Mouse (Mus musculus) hindbrain, embryonic 12.5 days (tissue): ENCODE measurements around the gene Eml1. TPM values are rescaled to one million over a fixed set of nuclear protein-coding genes. Genes with fewer than 3 reads are reported as not detected.

Source experiments
- ATAC-seq: fragments of 200-750 bp; cut with Nextera tagmentation; 2 replicates; pipeline ENCODE4 v1.8.0; 2017; ENCODE audit warnings: moderate TSS enrichment; ENCODE audit not compliant: low FRiP score
- H3K27ac ChIP-seq: fragments of 300-500 bp; sonication (generic); 2 replicates; pipeline ENCODE4 v1.5.1; 2016; ENCODE audit warnings: mild to moderate bottlenecking
- H3K27me3 ChIP-seq: fragments of 300-500 bp; sonication (generic); 2 replicates; pipeline ENCODE4 v1.6.1; 2016; ENCODE audit warnings: mild to moderate bottlenecking
- H3K36me3 ChIP-seq: fragments of 300-500 bp; sonication (generic); 2 replicates; pipeline ENCODE4 v1.6.1; 2016; ENCODE audit warnings: mild to moderate bottlenecking
- H3K4me1 ChIP-seq: fragments of 300-500 bp; sonication (generic); 2 replicates; pipeline ENCODE4 v1.6.1; 2016
- H3K4me2 ChIP-seq: fragments of 300-500 bp; sonication (generic); replicated peaks from 2 replicates; pipeline ENCODE4 v1.6.1; 2016; ENCODE audit warnings: mild to moderate bottlenecking
- H3K4me3 ChIP-seq: fragments of 300-500 bp; sonication (generic); 2 replicates; pipeline ENCODE4 v1.5.1; 2016; ENCODE audit warnings: mild to moderate bottlenecking
- H3K9ac ChIP-seq: fragments of 300-500 bp; sonication (generic); 2 replicates; pipeline ENCODE4 v1.6.1; 2016; ENCODE audit warnings: mild to moderate bottlenecking, moderate library complexity
- H3K9me3 ChIP-seq: fragments of 300-500 bp; sonication (generic); replicated peaks from 2 replicates; pipeline ENCODE4 v1.6.1; 2016; ENCODE audit warnings: mild to moderate bottlenecking
- WGBS: fragments of 180-500 bp; shearing (Covaris S2); methylation state at CpG from one replicate; pipeline ENCODE4 v1.1.7; 2016; 5-methylcytosine and 5-hydroxymethylcytosine counted together
- polyA plus RNA-seq: library from polyadenylated mRNA; unstranded; fragments of >200 nt; fragmentation: Nextera tagmentation; extraction: Ambion mirVana; gene quantifications from 2 replicates; pipeline ENCODE4 v1.2.1, GENCODE M21; 2016

Eml1 gene
- polyA plus RNA-seq, 1 experiment from 2014 or later: 71.8 TPM

DNA sequence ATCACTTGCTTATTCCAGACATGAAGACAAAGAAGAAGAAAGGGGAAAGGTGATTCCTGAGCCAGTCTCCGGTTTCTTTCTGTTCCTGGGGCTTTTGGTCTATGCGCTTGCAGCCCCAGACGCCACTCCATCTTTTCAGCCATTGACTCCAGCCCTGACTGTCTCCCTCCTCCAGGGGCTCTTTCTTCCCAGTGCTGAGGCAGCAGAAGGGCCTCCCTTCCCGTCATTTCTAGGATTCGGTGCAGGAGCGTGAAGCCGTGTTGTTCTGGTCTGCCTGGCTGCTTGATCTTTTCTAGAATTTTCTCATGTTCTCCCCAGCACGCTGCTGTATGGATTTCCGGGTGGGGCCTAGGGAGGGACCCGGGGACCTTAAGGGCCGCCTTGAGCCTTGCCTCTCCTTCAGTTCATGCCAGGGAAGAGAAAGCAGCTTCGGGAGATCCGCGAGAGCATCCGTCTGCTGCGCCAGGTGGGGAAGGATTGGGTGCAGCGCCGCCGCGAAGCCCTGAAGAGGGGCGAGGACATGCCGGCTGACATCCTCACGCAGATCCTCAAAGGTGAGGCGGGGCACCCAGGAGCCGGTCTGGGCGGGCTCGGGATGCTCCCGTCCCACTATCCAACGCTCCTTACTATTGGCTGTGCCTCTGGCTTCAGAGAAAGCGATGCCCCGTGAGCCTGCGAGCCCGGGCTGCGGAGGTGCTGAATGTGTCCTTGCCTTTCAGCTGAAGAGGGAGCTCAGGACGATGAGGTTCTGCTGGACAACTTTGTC lies 18.2 kb upstream of the Eml1 start:
- peak overlapping the region; percentile 43; the same call in 1 of the 2 replicates for H3K9ac ChIP-seq
- no peaks in the 10 kb centered on the region for H3K36me3 ChIP-seq
- H3K27me3 ChIP-seq: peaks cover 38% of the 10 kb centered on the region
- H3K4me2 ChIP-seq: peak overlapping the region; percentile 50
- peak overlapping the region; percentile 23 for H3K4me3 ChIP-seq
- H3K4me1 ChIP-seq: peaks cover 11% of the 10 kb centered on the region
- ATAC-seq: peak; percentile 46; the same call in 1 of the 2 replicates
- H3K9me3 ChIP-seq: no peaks in the 10 kb centered on the region
- no peak overlapping the region for H3K27ac ChIP-seq
- WGBS: 8% methylated on average over 35 of the region's 35 CpGs

DNA sequence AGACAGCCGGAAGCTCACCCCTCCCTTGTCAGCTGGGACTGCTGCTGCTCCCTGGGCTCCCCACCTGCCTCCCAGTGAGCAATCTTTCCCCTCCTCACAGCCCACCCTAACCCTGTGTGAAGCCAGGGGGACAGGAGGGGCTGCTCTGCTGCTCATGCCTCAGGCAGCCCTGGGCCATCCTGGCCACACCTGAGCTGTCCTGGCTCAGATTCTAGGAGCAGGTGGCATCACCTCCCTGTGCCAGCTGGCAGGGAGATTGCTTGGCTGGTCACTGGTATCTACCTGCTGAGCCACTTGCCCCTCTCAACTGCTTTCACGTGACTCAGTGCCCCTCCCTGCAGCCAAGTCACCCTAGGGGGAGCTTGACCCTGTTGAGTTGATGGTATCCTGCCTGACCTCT lies 16.5 kb upstream of the Eml1 start:
- Histone ChIP-seq H3K4me2 (no peak overlapping the region), H3K4me3 (no peak overlapping the region), H3K27ac (no peak overlapping the region), H3K9ac (no peak overlapping the region), H3K9me3 (no peaks in the 10 kb centered on the region), H3K27me3 (peaks cover 38% of the 10 kb centered on the region), H3K4me1 (peaks cover 11% of the 10 kb centered on the region), H3K36me3 (no peaks in the 10 kb centered on the region)
- WGBS: 55% methylated on average over 2 of the region's 2 CpGs
- no peak for ATAC-seq

DNA sequence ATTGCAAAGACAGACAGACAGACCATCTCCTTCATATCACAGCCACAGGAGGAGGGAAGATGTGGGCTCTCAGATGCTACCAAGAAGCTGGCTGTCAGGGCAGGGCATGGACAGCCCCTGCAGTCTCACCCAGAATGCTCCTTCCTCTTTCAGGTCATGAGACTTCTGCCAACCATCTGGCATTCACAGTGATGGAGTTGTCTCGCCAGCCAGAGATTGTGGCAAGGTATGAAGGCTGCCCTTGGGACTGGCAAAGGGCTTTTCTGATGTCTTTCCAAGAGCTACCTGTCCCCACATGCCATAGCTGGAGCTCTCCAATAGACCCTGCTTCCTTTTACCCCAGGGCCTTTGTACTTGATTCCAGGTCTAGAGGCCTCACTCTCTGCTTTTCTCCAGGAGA lies 15.5 kb upstream of the Eml1 start:
- Histone ChIP-seq H3K27ac (no peak overlapping the region), H3K4me2 (no peak overlapping the region), H3K9me3 (no peaks in the 10 kb centered on the region), H3K9ac (no peak overlapping the region), H3K4me1 (peaks cover 11% of the 10 kb centered on the region), H3K27me3 (peaks cover 38% of the 10 kb centered on the region), H3K4me3 (no peak overlapping the region), H3K36me3 (no peaks in the 10 kb centered on the region)
- ATAC-seq: no peak
- WGBS: 88% methylated on average over 1 of the region's 1 CpGs

DNA sequence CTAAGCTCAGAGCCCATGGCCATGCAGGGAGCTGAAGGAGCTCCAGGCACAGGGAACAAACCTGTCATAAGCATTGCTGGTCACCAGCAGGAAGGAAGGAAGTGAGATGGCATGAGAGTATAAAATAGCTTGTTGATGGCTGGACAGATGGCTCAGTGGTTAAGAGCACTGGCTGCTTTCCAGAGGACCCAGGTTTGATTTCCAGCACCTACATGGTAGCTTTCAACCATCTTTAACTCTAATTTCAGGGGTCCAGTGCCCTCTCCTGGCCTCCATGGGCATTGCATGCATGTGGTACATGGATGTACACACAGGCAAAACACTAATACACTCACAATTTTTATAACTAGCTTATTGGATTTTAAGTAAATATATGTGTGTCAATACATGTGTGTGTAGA lies 14.8 kb upstream of the Eml1 start:
- Histone ChIP-seq H3K9me3 (no peaks in the 10 kb centered on the region), H3K27ac (no peak overlapping the region), H3K4me2 (no peak overlapping the region), H3K4me1 (peaks cover 11% of the 10 kb centered on the region), H3K4me3 (no peak overlapping the region), H3K9ac (no peak overlapping the region), H3K27me3 (peaks cover 34% of the 10 kb centered on the region), H3K36me3 (no peaks in the 10 kb centered on the region)
- ATAC-seq: no peak

DNA sequence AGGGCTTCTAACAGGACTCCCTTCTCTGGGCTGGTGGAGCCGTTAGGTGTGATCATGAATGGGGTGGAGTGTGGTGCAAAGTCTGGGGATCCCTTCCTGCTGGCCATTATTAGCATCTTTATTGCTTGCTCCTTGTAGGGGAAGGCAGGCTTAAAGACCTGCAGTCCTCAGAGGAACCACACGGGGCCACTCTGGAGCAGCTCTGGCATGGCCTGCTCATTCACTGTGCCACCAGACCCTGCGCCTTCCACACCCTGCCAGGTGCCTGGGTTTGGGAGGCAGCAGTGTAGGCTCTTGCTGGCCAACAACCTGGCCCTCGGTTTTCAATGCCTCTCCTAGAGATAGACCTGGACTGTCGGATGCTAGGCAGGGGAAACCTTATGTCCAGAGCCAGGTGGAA lies 7.0 kb upstream of the Eml1 start:
- Histone ChIP-seq H3K4me1 (peaks cover 5% of the 10 kb centered on the region), H3K9ac (no peak overlapping the region)
- 5% methylated on average over 5 of the region's 5 CpGs for WGBS

DNA sequence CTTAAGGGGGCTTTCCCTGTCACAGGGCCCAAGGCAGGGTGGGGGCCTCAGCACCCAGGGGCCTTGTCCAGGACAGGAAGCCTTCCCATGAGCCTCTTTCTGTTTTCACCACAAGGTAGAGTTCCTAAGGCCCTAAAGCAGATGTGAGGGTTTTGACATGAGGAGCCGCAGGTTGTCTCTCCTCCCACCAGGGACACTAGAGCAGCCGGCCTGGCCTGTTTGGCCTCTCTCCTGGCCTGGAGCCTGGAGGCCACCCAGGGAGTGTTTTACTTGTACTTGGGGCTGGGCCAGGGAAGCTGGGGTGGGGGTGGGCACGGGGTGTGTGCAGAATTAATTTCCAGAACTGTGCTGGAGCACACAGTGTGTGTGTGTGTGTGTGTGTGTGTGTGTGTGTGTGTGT lies 5.4 kb upstream of the Eml1 start:
- H3K27ac ChIP-seq: no peak overlapping the region
- no peak for ATAC-seq

More for the DNA sequence above, 7.0 kb upstream of the Eml1 start:
- H3K36me3 ChIP-seq: no peaks in the 10 kb centered on the region
- no peaks in the 10 kb centered on the region for H3K27me3 ChIP-seq
- no peak overlapping the region for H3K27ac ChIP-seq
- no peaks in the 10 kb centered on the region for H3K9me3 ChIP-seq
- no peak overlapping the region for H3K4me2 ChIP-seq
- no peak overlapping the region for H3K4me3 ChIP-seq
- ATAC-seq: peak; percentile 75

DNA sequence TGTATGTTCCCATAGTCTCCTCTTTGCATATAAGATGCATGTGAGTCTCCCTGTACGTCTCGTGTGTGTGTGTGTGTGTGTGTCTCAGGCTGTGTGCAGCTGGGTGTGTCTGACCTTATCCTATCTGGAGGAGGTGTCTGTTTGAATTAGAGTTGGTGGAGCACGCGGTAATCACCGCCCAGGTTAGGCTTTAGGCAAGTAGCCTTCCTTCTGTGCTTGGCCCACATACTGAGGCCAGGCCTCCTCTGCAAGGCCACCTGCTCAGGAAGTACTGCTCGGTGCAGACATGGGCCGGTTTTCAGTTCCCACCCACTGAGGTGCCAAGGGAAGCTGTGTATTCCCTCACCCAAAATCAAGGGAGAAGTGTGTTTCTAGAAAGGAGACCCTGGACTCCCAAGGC lies 4.9 kb upstream of the Eml1 start:
- no peak overlapping the region for H3K9ac ChIP-seq
- H3K9me3 ChIP-seq: no peaks in the 10 kb centered on the region
- no peak overlapping the region for H3K4me2 ChIP-seq
- no peak for ATAC-seq
- WGBS: 69% methylated on average over 7 of the region's 7 CpGs
- H3K27me3 ChIP-seq: no peaks in the 10 kb centered on the region
- no peaks in the 10 kb centered on the region for H3K36me3 ChIP-seq
- H3K27ac ChIP-seq: no peak overlapping the region; the same call in 1 of the 2 replicates
- peaks cover 16% of the 10 kb centered on the region for H3K4me1 ChIP-seq
- no peak overlapping the region for H3K4me3 ChIP-seq

More for the DNA sequence above, 5.4 kb upstream of the Eml1 start:
- Histone ChIP-seq H3K9me3 (no peaks in the 10 kb centered on the region), H3K4me3 (no peak overlapping the region), H3K9ac (no peak overlapping the region), H3K4me1 (peaks cover 11% of the 10 kb centered on the region), H3K36me3 (no peaks in the 10 kb centered on the region), H3K4me2 (no peak overlapping the region), H3K27me3 (no peaks in the 10 kb centered on the region)
- 37% methylated on average over 3 of the region's 3 CpGs for WGBS

DNA sequence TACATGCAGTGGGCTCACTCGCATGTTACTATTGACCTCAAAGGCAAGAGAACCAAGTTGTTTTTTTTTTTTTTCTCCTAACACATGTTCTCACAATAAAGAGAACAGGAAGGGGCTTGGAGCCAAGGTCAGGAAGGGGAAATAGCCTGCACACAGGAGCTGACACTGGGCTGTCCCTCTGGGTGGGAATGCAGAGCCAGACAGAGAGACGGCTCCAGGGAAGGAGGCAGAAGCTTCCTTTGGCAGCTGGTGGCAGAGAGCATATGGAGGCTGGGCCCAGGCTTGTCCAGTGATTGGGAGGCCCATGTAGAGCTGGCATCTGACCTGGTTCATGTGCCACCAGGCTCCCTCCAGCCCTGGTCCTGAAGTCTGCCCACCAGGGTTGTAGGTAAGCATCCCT lies 2.8 kb upstream of the Eml1 start:
- no peaks in the 10 kb centered on the region for H3K36me3 ChIP-seq
- no peaks in the 10 kb centered on the region for H3K9me3 ChIP-seq
- no peak overlapping the region for H3K4me3 ChIP-seq
- peaks cover 24% of the 10 kb centered on the region for H3K4me1 ChIP-seq
- H3K27ac ChIP-seq: no peak overlapping the region
- H3K27me3 ChIP-seq: no peaks in the 10 kb centered on the region
- WGBS: 79% methylated on average over 2 of the region's 2 CpGs
- H3K9ac ChIP-seq: no peak overlapping the region
- no peak for ATAC-seq
- H3K4me2 ChIP-seq: no peak overlapping the region

DNA sequence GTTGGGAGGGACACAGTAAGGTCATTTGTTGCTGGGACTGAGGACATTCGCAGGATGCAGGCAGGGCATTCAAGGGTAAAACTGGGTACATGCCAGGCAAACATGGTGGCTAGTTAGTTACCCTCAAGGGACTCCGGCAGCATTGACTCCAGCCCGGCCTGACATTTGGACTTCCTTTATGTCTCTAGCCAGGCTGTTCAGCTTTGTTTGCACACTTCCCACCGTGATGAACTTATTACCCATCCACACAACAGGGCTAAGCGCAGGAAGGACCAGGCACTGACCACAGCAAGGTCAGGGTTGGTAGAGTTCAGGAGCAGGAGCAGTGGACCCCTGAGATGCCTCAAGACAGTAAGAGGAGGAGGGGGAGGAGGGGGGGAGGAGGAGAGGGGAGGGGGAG lies 1.8 kb upstream of the Eml1 start:
- H3K4me1 ChIP-seq: peaks cover 24% of the 10 kb centered on the region
- H3K9ac ChIP-seq: no peak overlapping the region
- H3K4me2 ChIP-seq: no peak overlapping the region
- no peaks in the 10 kb centered on the region for H3K36me3 ChIP-seq
- WGBS: 55% methylated on average over 5 of the region's 5 CpGs
- H3K9me3 ChIP-seq: no peaks in the 10 kb centered on the region
- H3K27ac ChIP-seq: no peak overlapping the region
- no peak for ATAC-seq
- no peak overlapping the region for H3K4me3 ChIP-seq
- H3K27me3 ChIP-seq: no peaks in the 10 kb centered on the region

DNA sequence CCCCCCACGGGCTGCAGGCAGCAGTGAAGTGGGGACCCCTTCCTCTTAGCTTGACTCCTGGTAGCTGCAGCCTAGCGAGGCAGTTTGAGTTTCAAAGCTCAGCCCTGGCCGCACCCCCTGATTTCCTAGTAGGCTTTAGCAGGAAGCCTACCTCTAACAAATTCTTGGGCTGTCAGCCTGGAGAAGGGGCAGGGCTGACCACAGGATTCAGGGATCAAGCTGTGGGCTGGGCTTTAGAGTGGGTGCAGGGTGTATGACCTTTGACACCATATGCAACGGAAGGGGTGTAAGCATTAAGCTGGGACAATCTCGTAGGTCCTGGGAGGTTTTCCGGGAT lies 640 bp downstream of the Eml1 start:
- no peak overlapping the region for H3K9ac ChIP-seq
- no peaks in the 10 kb centered on the region for H3K27me3 ChIP-seq
- WGBS: 79% methylated on average over 6 of the region's 6 CpGs
- H3K4me3 ChIP-seq: no peak overlapping the region
- H3K4me2 ChIP-seq: no peak overlapping the region
- peaks cover 27% of the 10 kb centered on the region for H3K4me1 ChIP-seq
- H3K9me3 ChIP-seq: no peaks in the 10 kb centered on the region
- 0 out of 2 replicates have a peak, but pooled peaks have one; percentile 2 for ATAC-seq
- no peaks in the 10 kb centered on the region for H3K36me3 ChIP-seq
- H3K27ac ChIP-seq: no peak overlapping the region

DNA sequence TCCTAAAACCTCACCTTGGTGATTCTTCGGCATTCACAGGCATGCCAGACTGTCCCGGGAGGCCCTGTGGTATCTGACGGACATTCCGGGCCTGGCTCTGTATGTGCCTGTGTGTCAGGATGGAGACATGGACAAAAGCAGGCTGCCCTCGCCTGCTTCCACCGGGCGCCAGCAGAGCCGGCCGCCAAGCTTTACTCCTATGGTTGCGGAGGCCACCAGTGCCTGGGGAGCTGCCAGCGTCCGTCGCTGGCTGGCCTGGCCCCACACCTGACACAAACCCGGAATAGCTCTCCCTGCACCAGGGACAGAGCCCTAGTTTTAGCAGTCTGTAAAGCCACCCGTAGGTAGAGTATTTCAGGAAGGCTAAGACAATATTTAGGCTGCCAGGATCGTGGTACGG lies 1.5 kb downstream of the Eml1 start:
- 81% methylated on average over 17 of the region's 17 CpGs for whole genome bisulfite sequencing
- no peaks in the 10 kb centered on the region for H3K27me3 ChIP-seq
- H3K27ac ChIP-seq: no peak overlapping the region
- H3K9ac ChIP-seq: no peak overlapping the region
- no peak for ATAC-seq
- H3K4me1 ChIP-seq: peaks cover 27% of the 10 kb centered on the region
- H3K4me3 ChIP-seq: no peak overlapping the region
- H3K36me3 ChIP-seq: no peaks in the 10 kb centered on the region
- H3K9me3 ChIP-seq: no peaks in the 10 kb centered on the region
- H3K4me2 ChIP-seq: no peak overlapping the region

DNA sequence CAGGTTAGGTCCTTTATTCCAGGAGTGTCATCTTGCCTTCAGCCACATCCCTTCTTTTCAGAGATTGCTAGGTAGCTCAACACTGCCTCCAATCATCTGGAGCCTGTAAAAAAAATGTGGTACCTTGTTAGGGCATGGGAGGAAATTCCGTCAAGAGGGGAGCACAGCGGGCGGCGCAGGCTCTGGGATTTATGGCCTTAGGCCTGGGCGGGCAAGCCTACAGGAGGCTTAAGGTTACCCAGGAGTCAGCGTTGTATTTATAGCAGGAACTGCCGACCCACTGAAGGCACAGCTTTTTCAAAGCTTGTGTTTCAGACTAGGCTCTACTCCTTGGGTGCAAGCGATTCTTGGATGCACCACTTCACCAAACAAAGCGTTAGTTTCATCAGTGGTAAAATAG lies 2.9 kb downstream of the Eml1 start:
- Histone ChIP-seq H3K36me3 (no peaks in the 10 kb centered on the region), H3K4me2 (no peak overlapping the region), H3K27ac (no peak overlapping the region), H3K4me1 (peaks cover 27% of the 10 kb centered on the region), H3K4me3 (no peak overlapping the region), H3K9me3 (no peaks in the 10 kb centered on the region), H3K9ac (no peak overlapping the region), H3K27me3 (no peaks in the 10 kb centered on the region)
- 76% methylated on average over 9 of the region's 9 CpGs for WGBS
- ATAC-seq: no peak

DNA sequence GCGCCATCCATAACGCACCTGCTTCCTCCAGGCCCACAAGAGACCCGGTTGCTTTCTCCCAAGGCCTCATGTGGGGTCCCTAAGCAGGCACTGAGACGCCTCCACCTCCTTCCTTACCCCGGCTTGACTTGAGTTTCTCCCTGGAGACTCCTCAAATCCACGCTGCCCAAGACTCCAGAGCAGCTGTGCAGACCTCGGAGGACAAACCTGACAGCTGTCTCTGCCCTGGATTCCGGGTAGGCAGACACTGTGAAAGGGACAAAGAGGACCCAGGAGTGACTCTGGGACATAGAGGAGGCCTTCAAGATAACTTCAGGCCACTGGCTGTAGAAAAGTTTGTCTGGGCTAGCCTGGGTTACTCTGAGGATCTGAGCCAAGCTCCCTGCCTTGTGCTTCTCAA lies 3.9 kb downstream of the Eml1 start:
- Histone ChIP-seq H3K27ac (no peak overlapping the region), H3K27me3 (no peaks in the 10 kb centered on the region), H3K9ac (no peak overlapping the region), H3K9me3 (no peaks in the 10 kb centered on the region), H3K36me3 (no peaks in the 10 kb centered on the region), H3K4me2 (no peak overlapping the region), H3K4me1 (peaks cover 19% of the 10 kb centered on the region), H3K4me3 (no peak overlapping the region)
- no peak for ATAC-seq
- WGBS: 83% methylated on average over 8 of the region's 8 CpGs
